Mouse (Mus musculus): ENCODE data around the gene 3110082I17Rik. TPM values are rescaled to one million over a fixed set of nuclear protein-coding genes. Genes with fewer than 3 reads are reported as not detected.

3110082I17Rik gene
- polyA plus RNA-seq, 1 experiment from 2014 or later: 26.2 TPM

DNA sequence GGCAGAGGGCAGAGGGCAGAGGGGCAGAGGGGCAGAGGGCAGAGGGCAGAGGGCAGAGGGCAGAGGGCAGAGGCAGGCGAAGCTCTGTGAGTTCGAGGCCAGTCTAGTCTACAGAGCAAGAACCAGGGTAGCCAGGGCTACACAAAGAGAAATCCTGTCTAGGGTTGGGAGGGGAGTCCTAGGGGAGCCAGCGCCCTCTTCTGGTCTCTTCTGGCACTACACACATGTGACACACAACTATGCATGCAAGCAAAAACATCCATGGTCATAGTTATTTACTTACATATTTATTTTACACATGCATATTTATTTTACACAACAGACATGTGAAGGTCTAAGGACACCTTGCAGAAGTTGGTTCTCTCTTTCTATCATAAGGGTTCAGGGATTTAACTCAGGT lies 42.8 kb downstream of the 3110082I17Rik start:
- Histone ChIP-seq H3K27me3 (no peaks in the 10 kb centered on the region), H3K4me2 (no peak overlapping the region), H3K4me3 (replicated peaks) (no peak overlapping the region), H3K9me3 (replicated peaks) (no peaks in the 10 kb centered on the region), H3K36me3 (peaks cover 15% of the 10 kb centered on the region; the same call in 1 of the 2 replicates), H3K27ac (no peak overlapping the region), H3K9ac (no peak overlapping the region), H3K4me1 (replicated peaks) (no peaks in the 10 kb centered on the region)
- 73% methylated on average over 3 of the region's 3 CpGs for WGBS (ENCODE audit: insufficient replicate concordance)
- no peak for DNase-seq
- ATAC-seq (ENCODE audit: low read depth): no peak

DNA sequence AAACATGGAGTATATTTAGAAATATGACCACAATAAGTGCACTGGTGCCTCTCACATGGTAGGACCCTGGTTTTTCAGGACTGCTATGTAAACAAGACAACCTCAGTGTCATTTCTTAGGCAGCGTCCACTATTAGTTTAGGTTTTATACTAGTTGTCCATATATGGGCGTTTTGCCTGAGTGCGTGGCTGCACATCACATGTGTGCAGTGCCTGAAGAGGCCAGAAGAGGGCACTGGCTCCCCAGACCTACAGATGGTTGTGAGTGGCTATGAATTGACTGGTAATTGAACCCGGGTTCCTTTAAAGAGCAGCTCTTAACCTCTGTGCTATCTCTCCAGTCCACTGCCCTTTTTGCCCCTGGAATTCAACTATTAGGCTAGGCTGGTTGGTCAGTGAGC lies 43.4 kb downstream of the 3110082I17Rik start:
- DNase-seq (no peak), ATAC-seq (ENCODE audit: low read depth) (no peak)
- Histone ChIP-seq H3K27ac (no peak overlapping the region), H3K4me1 (replicated peaks) (no peaks in the 10 kb centered on the region), H3K9ac (no peak overlapping the region), H3K4me3 (replicated peaks) (no peak overlapping the region), H3K9me3 (replicated peaks) (no peaks in the 10 kb centered on the region), H3K27me3 (no peaks in the 10 kb centered on the region), H3K36me3 (peaks cover 15% of the 10 kb centered on the region; the same call in 1 of the 2 replicates), H3K4me2 (no peak overlapping the region)
- 82% methylated on average over 4 of the region's 4 CpGs for whole genome bisulfite sequencing (ENCODE audit: insufficient replicate concordance)

DNA sequence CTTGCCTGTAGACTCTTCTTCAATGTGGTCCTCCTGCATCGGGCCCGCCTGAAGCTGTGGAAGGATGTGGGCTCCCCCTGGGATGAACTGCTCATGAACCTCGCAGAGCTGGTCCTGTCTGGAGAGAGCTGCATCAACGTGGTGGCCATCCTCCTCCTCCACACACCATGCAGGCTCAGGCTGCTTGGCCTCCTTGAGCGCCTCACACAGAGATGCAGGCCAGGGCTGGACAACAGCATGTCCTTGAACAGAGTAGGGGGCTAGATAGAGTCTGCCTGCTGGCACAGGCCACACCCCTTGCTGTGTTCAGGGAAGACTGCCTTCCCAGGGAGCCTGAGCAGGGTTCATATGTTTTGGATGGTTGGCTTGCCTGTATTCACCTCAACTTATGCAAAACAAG lies 45.3 kb downstream of the 3110082I17Rik start:
- DNase-seq (no peak), ATAC-seq (ENCODE audit: low read depth) (no peak)
- Histone ChIP-seq H3K27ac (no peak overlapping the region), H3K4me2 (no peak overlapping the region), H3K4me1 (replicated peaks) (peaks cover 3% of the 10 kb centered on the region; the same call in 1 of the 2 replicates), H3K4me3 (replicated peaks) (no peak overlapping the region), H3K36me3 (peaks cover 15% of the 10 kb centered on the region; the same call in 1 of the 2 replicates), H3K27me3 (no peaks in the 10 kb centered on the region), H3K9me3 (replicated peaks) (no peaks in the 10 kb centered on the region), H3K9ac (no peak overlapping the region)
- WGBS (ENCODE audit: insufficient replicate concordance): 74% methylated on average over 5 of the region's 5 CpGs

DNA sequence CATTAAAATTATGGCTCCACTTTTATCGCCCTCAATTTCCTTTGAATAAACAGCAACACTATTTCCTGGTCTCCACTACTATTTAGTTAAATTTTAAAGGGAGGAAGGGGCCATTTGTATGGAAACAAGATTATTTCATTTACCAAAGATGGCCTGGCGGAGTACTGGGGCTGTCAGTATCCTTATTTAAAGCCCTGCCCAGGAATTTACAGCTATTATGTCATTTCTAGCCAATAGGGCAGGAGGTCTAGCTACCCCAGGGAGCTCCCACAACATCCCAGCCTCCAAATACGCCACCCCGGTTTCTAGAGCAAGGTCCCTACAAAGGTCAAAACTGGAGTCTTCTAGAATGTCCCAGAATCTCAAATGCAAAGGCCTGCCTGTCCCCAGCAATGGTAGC lies 46.8 kb downstream of the 3110082I17Rik start:
- WGBS (ENCODE audit: insufficient replicate concordance): 72% methylated on average over 4 of the region's 4 CpGs
- ATAC-seq (ENCODE audit: low read depth) (no peak), DNase-seq (no peak)
- Histone ChIP-seq H3K27me3 (no peaks in the 10 kb centered on the region), H3K9me3 (replicated peaks) (no peaks in the 10 kb centered on the region), H3K36me3 (peaks cover 15% of the 10 kb centered on the region; the same call in 1 of the 2 replicates), H3K4me3 (replicated peaks) (no peak overlapping the region), H3K27ac (no peak overlapping the region), H3K4me1 (replicated peaks) (peaks cover 15% of the 10 kb centered on the region), H3K4me2 (no peak overlapping the region), H3K9ac (no peak overlapping the region)

DNA sequence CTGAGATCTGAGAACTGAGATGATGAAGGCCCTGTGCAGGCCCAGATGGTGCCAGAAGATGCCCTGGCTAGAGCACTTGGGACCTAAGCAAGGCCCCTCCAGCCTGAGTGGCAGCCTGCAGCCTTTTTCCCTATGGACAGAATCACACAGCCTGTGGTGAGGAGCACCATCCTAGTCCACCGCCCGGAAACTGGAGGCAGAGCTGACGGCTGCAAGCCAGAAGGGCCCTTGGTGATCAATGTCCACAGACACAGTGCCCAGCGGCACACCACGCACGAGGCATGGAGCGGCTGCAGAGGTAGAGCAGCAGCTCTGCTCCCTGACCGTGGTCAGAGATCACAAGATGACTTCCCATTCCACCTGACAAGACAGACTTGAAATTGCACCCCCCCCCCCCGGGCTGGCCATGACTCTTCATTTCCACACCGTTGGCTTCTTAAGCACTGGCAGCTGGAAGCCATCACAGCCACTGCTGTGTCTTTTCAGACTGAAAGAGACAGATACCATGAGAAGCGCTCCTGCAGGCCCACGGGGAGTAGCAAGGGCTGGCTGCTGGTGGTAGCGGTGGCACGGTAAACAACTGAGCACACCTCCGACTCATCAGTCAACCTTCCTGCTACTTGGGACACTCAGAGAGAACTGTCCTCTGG lies 48.5 kb downstream of the 3110082I17Rik start:
- Histone ChIP-seq H3K4me1 (replicated peaks) (peaks cover 30% of the 10 kb centered on the region), H3K4me2 (no peak overlapping the region), H3K9me3 (replicated peaks) (no peaks in the 10 kb centered on the region), H3K27ac (no peak overlapping the region), H3K36me3 (peaks cover 12% of the 10 kb centered on the region; the same call in 1 of the 2 replicates), H3K9ac (no peak overlapping the region), H3K4me3 (replicated peaks) (no peak overlapping the region), H3K27me3 (no peaks in the 10 kb centered on the region)
- WGBS (ENCODE audit: insufficient replicate concordance): 71% methylated on average over 15 of the region's 15 CpGs
- DNase-seq (no peak), ATAC-seq (ENCODE audit: low read depth) (no peak)

DNA sequence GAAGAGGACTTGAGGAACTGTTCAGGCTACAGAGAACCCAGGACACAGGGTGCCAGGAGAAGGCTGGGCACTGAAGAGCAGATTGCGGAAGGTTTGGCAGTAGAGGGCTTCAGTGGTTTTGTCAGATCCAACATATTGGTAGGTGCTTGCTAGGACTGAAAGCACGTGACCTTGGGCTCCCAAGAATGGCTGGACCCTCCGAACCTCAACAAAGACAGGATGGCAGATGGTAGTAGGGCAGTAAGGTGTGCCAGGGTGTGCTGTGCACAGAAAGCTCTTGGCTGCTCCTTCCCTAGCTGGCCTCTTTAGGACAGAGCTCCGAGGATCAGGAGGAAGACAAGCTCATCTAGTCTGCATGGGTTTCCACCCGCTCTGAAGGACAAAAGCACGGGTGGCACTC lies 49.2 kb downstream of the 3110082I17Rik start:
- peaks cover 12% of the 10 kb centered on the region; the same call in 1 of the 2 replicates for H3K36me3 ChIP-seq
- WGBS (ENCODE audit: insufficient replicate concordance): 75% methylated on average over 6 of the region's 6 CpGs
- no peak overlapping the region for H3K27ac ChIP-seq
- H3K4me3 ChIP-seq (replicated peaks): no peak overlapping the region
- H3K4me2 ChIP-seq: no peak overlapping the region
- H3K9me3 ChIP-seq (replicated peaks): no peaks in the 10 kb centered on the region
- no peaks in the 10 kb centered on the region for H3K27me3 ChIP-seq
- ATAC-seq (ENCODE audit: low read depth) (no peak), DNase-seq (no peak)
- H3K4me1 ChIP-seq (replicated peaks): peaks cover 34% of the 10 kb centered on the region
- no peak overlapping the region for H3K9ac ChIP-seq

DNA sequence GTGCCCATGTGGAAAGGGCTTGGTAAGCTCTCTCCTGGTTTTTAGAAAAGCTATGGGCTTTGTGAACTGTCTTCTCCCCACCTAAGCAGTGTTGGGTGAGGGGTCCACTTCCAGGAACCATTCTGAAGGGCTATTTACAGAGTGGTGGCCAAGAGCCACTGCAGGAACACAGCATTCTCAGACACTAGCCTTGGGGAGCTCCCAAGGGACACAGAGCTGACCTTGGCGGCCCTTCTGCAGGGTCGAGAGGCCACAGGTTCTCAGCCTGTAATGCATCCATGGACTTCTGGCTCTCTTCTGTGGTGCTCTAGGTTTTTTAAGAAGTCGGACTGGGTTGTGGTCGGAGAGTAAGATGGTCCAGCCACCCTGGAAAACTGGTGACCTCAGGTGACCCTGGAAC lies 50.3 kb downstream of the 3110082I17Rik start:
- Histone ChIP-seq H3K9ac (no peak overlapping the region), H3K4me1 (replicated peaks) (peaks cover 45% of the 10 kb centered on the region), H3K36me3 (peaks cover 11% of the 10 kb centered on the region; the same call in 1 of the 2 replicates), H3K27ac (no peak overlapping the region; the same call in 1 of the 2 replicates), H3K4me2 (no peak overlapping the region), H3K9me3 (replicated peaks) (no peaks in the 10 kb centered on the region), H3K4me3 (replicated peaks) (no peak overlapping the region), H3K27me3 (no peaks in the 10 kb centered on the region)
- ATAC-seq (ENCODE audit: low read depth) (no peak), DNase-seq (no peak)
- WGBS (ENCODE audit: insufficient replicate concordance): 73% methylated on average over 4 of the region's 4 CpGs

DNA sequence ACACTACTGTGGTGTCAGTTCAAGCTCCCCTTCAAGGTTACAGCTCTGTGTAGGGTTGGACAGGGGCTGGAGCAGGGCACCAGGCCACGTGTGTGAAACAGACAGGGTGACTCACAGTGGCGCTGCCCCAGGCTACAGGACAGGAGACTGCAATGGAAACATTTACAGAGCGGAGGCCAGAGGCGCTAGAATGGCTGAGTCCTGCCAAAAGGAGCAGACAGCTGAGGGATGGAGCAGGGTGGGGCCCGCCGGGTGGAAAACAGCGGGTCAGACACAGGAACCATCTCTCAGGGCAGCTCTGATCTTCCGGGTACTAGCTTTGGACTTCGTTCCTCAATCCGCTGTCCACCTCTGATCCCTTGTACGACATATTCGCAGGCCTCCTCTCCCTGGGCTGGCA lies 50.9 kb downstream of the 3110082I17Rik start:
- no peak overlapping the region for H3K4me3 ChIP-seq (replicated peaks)
- peaks cover 51% of the 10 kb centered on the region for H3K4me1 ChIP-seq (replicated peaks)
- no peak overlapping the region for H3K4me2 ChIP-seq
- no peak overlapping the region for H3K9ac ChIP-seq
- no peaks in the 10 kb centered on the region for H3K27me3 ChIP-seq
- no peaks in the 10 kb centered on the region for H3K9me3 ChIP-seq (replicated peaks)
- no peak for DNase-seq
- 0 out of 2 replicates have a peak overlapping the region, but pooled peaks have one; percentile 27 for H3K27ac ChIP-seq
- peaks cover 5% of the 10 kb centered on the region; the same call in 1 of the 2 replicates for H3K36me3 ChIP-seq
- 72% methylated on average over 12 of the region's 12 CpGs for WGBS (ENCODE audit: insufficient replicate concordance)
- no peak for ATAC-seq (ENCODE audit: low read depth)

DNA sequence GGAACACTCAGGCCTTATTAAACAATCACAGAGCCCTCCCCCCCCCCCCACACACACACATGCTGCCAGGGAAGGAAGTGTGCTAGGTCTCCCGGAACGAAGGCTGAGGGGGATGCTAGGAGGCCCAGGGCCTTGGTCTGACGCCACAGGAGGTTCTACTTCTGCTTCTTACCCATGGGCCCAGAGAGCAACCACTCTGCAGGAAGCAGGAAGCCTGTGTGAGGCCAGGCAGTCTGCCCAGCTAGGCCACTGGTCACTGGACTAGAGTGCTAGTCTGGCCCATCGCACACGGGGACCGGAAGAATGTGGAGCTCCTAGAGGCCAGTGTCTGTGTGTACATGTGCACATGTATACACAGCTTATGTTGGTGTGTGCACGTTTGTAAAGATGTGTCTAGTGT lies 51.8 kb downstream of the 3110082I17Rik start:
- Histone ChIP-seq H3K27ac (peak overlapping the region; percentile 41; the same call in 1 of the 2 replicates), H3K9ac (no peak overlapping the region), H3K27me3 (no peaks in the 10 kb centered on the region), H3K4me2 (no peak overlapping the region), H3K36me3 (no peaks in the 10 kb centered on the region), H3K4me1 (replicated peaks) (peaks cover 60% of the 10 kb centered on the region), H3K9me3 (replicated peaks) (no peaks in the 10 kb centered on the region), H3K4me3 (replicated peaks) (no peak overlapping the region)
- DNase-seq: no peak
- WGBS (ENCODE audit: insufficient replicate concordance): 43% methylated on average over 7 of the region's 7 CpGs
- no peak for ATAC-seq (ENCODE audit: low read depth)

DNA sequence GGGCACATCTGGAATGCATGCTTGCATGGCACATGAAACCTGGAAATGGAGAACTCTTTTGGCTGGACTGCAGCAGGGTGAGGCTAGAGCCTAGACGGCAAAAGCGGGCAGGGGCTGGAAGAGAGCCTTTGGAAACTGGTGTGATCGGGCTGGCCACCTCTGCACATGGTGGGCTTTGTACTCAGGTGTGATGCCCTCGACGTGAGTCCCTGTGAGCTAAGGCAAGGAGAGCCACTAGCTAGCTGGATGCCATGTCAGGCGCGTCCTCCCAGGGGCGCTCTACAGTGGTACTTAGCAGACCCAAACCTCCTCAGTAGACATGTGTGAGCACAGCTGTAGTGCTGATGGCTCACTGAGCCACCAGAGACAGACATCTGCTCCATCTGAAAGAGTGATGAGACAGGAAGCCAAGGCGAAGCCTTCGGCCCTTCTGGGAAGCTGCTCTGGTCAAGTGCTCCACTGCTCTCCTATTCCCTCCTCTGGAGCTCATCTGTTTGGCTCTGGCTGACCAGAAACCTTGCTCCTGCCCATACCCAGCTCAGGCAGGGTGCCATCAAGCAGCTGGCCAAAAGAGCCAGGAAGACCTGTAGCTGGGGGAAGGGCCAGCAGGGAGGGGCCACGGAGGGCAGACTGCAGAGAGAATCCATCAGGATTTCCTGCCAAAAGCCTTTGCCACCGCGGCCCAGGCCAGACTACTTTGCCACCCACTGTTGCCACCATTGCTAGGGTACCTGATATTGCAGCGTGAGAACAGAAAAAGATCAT lies 53.0 kb downstream of the 3110082I17Rik start:
- Histone ChIP-seq H3K27me3 (no peaks in the 10 kb centered on the region), H3K9me3 (replicated peaks) (no peaks in the 10 kb centered on the region), H3K36me3 (no peaks in the 10 kb centered on the region), H3K4me3 (replicated peaks) (0 out of 2 replicates have a peak overlapping the region, but pooled peaks have one; percentile 9), H3K4me1 (replicated peaks) (peaks cover 65% of the 10 kb centered on the region), H3K9ac (0 out of 2 replicates have a peak overlapping the region, but pooled peaks have one; percentile 13), H3K4me2 (peak overlapping the region; percentile 33), H3K27ac (peak overlapping the region; percentile 41)
- ATAC-seq (ENCODE audit: low read depth) (no peak), DNase-seq (no peak)
- 73% methylated on average over 14 of the region's 14 CpGs for WGBS (ENCODE audit: insufficient replicate concordance)

DNA sequence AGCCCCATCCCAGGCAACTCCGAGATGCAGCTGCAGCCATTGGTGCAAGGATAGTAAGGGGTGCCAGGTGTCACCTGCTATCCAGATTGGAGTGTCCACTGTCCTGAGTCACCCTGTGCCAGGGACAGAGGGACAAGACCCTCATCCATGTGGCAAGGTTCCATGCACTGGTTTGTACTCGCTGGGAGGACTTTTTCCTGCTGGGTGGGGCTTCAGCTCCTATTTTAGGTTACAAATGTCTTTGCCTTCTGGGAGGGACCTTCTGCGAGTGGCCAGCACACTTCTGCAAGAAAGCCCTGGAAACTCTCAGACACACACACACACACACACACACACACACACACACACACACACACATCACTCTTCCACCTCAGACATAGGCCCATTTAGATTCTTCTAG lies 54.4 kb downstream of the 3110082I17Rik start:
- Histone ChIP-seq H3K27ac (peak overlapping the region; percentile 78; the same call in 1 of the 2 replicates), H3K4me3 (replicated peaks) (peak overlapping the region; percentile 16; the same call in 1 of the 2 replicates)
- 44% methylated on average over 3 of the region's 3 CpGs for WGBS (ENCODE audit: insufficient replicate concordance)

More for the DNA sequence above, 54.4 kb downstream of the 3110082I17Rik start:
- Histone ChIP-seq H3K4me1 (replicated peaks) (peaks cover 65% of the 10 kb centered on the region), H3K9me3 (replicated peaks) (no peaks in the 10 kb centered on the region), H3K4me2 (peak overlapping the region; percentile 35), H3K36me3 (no peaks in the 10 kb centered on the region), H3K27me3 (no peaks in the 10 kb centered on the region), H3K9ac (peak overlapping the region; percentile 46; the same call in 1 of the 2 replicates)
- no peak for DNase-seq
- ATAC-seq (ENCODE audit: low read depth): no peak

Data from liver, embryonic 13.5 days (tissue).